Mouse (Mus musculus): ENCODE data around the gene Efcc1. TPM values are rescaled to one million over a fixed set of nuclear protein-coding genes. Genes with fewer than 3 reads are reported as not detected.

The Efcc1 gene
- 2.7 and 5.0 TPM in 2 replicates for polyA plus RNA-seq (2012; rRNA removed)

GRCm38 (mm10) chr6:87730591-87731462 is at the start of gene Efcc1:
Gene Efcc1, plus strand, starts transcription at chr6:87730869.

GRCm38 (mm10) chr6:87777842-87778241 is 47.2 kb downstream of the Efcc1 start, which contains the start of gene Gp9:
Gene Gp9, plus strand, starts transcription at chr6:87778072.

Other genes with a start within 250 kb of the Efcc1 start
- gene Arhgap25, start 197.6 kb upstream of the Efcc1 start, polyA plus RNA-seq (2012; rRNA removed), result 1.3 and 1.8 TPM in 2 replicates
- gene Prokr1, start 140.1 kb upstream of the Efcc1 start, polyA plus RNA-seq (2012; rRNA removed), result 2.5 and 2.6 TPM in 2 replicates
- 11.3 and 15.9 TPM in 2 replicates for gene Aplf, start 58.7 kb upstream of the Efcc1 start, polyA plus RNA-seq (2012; rRNA removed)
- 4.3 and 6.9 TPM in 2 replicates for gene Gp9, start 47.2 kb downstream of the Efcc1 start, polyA plus RNA-seq (2012; rRNA removed)
- gene Rab43, start 81.3 kb downstream of the Efcc1 start, polyA plus RNA-seq (2012; rRNA removed), result 3.1 and 6.8 TPM in 2 replicates
- gene Gm45140, start 104.9 kb downstream of the Efcc1 start, polyA plus RNA-seq (2012; rRNA removed), result 10.2 and 33.9 TPM in 2 replicates
- 67.5 and 130 TPM in 2 replicates for gene Isy1, start 107.9 kb downstream of the Efcc1 start, polyA plus RNA-seq (2012; rRNA removed)
- gene Cnbp, start 120.2 kb downstream of the Efcc1 start, polyA plus RNA-seq (2012; rRNA removed), result 377 and 541 TPM in 2 replicates
- gene Copg1, start 156.9 kb downstream of the Efcc1 start, polyA plus RNA-seq (2012; rRNA removed), result 69.5 and 90.5 TPM in 2 replicates
- 29.0 and 36.8 TPM in 2 replicates for gene Hmces, start 183.1 kb downstream of the Efcc1 start, polyA plus RNA-seq (2012; rRNA removed)

Data from central nervous system, embryonic 11.5 days (tissue).